Mouse (Mus musculus) liver, embryonic 15.5 days (tissue): ENCODE data around the gene Gm37240. TPM values are rescaled to one million over a fixed set of nuclear protein-coding genes. Genes with fewer than 3 reads are reported as not detected.
A peak's percentile ranks its signal among the peaks of the same experiment; 100 is the strongest.

Experiments used
- ATAC-seq: fragments of 200-750 bp; cut with Nextera tagmentation; 2 replicates; pipeline ENCODE4 v1.8.0; 2017; ENCODE audit warnings: moderate number of reproducible peaks, mild to moderate bottlenecking, moderate library complexity; ENCODE audit not compliant: insufficient read depth
- H3K27ac ChIP-seq: fragments of 300-500 bp; sonication (generic); replicated peaks from 2 replicates; pipeline ENCODE4 v1.5.1; 2015; ENCODE audit warnings: mild to moderate bottlenecking, inconsistent platforms
- H3K27me3 ChIP-seq: fragments of 300-500 bp; sonication (generic); 2 replicates; pipeline ENCODE4 v1.6.1; 2015; ENCODE audit warnings: mild to moderate bottlenecking, inconsistent platforms
- H3K36me3 ChIP-seq: fragments of 300-500 bp; sonication (generic); replicated peaks from 2 replicates; pipeline ENCODE4 v1.6.1; 2015; ENCODE audit warnings: moderate library complexity, mild to moderate bottlenecking, inconsistent platforms
- H3K4me1 ChIP-seq: fragments of 300-500 bp; sonication (generic); replicated peaks from 2 replicates; pipeline ENCODE4 v1.6.1; 2015; ENCODE audit warnings: inconsistent platforms
- H3K4me2 ChIP-seq: fragments of 300-500 bp; sonication (generic); 2 replicates; pipeline ENCODE4 v1.6.1; 2015; ENCODE audit warnings: moderate library complexity, mild to moderate bottlenecking, inconsistent platforms
- H3K4me3 ChIP-seq: fragments of 300-500 bp; sonication (generic); replicated peaks from 2 replicates; pipeline ENCODE4 v1.5.1; 2015; ENCODE audit warnings: mild to moderate bottlenecking, inconsistent platforms
- H3K9ac ChIP-seq: fragments of 300-500 bp; sonication (generic); 2 replicates; pipeline ENCODE4 v1.6.1; 2015; ENCODE audit warnings: moderate library complexity, mild to moderate bottlenecking, inconsistent platforms
- H3K9me3 ChIP-seq: fragments of 300-500 bp; sonication (generic); replicated peaks from 2 replicates; pipeline ENCODE4 v1.6.1; 2016; ENCODE audit warnings: inconsistent platforms
- WGBS: fragments of 180-500 bp; shearing (Covaris S2); methylation state at CpG from one replicate; pipeline ENCODE4 v1.1.7; 2015; ENCODE audit warnings: mixed read lengths; ENCODE audit not compliant: insufficient replicate concordance; 5-methylcytosine and 5-hydroxymethylcytosine counted together
- polyA plus RNA-seq: library from polyadenylated mRNA; unstranded; fragments of >200 nt; fragmentation: Nextera tagmentation; extraction: Ambion mirVana; gene quantifications from 2 replicates; pipeline ENCODE4 v1.2.1, GENCODE M21; 2015

The Gm37240 gene
- polyA plus RNA-seq, 1 experiment from 2014 or later, result 0.24 TPM

DNA sequence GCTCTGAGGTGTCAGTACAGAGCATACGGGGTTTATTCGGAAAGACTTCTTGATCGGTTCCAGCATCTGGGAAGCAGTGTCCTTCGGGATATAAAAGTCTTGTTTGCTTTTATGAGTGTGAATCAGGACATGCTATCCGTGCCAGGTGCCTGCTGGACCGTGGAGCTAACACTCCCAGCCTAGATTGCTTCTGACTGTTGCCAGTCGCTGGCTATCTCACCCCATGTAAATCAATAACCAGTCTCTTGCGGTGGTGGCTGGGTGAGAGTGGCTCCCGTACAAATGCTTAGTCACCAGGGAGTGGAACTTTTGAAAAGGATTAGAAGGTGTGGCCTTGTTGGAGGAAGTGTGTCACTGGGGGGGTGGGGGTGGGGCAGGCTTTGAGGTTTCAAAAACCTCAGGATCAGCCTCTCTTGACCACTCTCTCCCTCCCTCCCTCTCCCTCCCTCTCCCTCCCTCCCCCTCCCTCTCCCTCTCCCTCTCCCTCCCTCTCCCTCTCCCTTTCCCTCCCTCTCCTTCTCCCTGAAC is 1277.1 kb downstream of the Gm37240 start:
- no peak for ATAC-seq
- no peak overlapping the region for H3K4me2 ChIP-seq
- no peaks in the 10 kb centered on the region for H3K9me3 ChIP-seq
- no peak overlapping the region for H3K4me3 ChIP-seq
- H3K36me3 ChIP-seq, result no peaks in the 10 kb centered on the region
- H3K27ac ChIP-seq, result no peak overlapping the region
- no peak overlapping the region for H3K9ac ChIP-seq
- no peaks in the 10 kb centered on the region for H3K27me3 ChIP-seq
- WGBS, result 65% methylated on average over 9 of the region's 9 CpGs
- no peaks in the 10 kb centered on the region for H3K4me1 ChIP-seq

DNA sequence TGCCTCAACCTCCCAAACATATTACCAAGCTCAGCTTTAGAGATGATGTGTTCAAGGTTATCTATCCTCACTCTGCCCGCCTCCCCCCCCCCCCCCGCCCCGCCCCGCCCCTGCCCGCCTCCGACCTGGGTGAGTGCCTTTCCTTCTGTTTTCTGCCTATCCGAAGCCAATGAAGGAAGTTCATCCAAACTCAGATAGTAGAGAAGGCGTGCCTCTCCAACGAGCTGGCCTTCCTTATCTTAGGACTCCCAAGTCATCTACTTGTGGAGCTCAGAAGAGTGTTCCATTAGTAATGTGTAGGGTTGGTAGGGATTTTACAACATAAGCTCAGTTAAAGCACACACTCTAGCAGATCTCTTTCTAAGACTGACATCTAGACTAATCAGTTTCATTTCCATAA is 1284.1 kb downstream of the Gm37240 start:
- H3K9me3 ChIP-seq, result no peaks in the 10 kb centered on the region
- H3K4me3 ChIP-seq, result no peak overlapping the region
- no peak overlapping the region for H3K4me2 ChIP-seq
- no peak for ATAC-seq
- H3K36me3 ChIP-seq, result no peaks in the 10 kb centered on the region
- H3K27me3 ChIP-seq, result no peaks in the 10 kb centered on the region
- WGBS, result 42% methylated on average over 9 of the region's 9 CpGs
- H3K4me1 ChIP-seq, result peaks cover 13% of the 10 kb centered on the region
- H3K27ac ChIP-seq, result no peak overlapping the region
- H3K9ac ChIP-seq, result no peak overlapping the region

DNA sequence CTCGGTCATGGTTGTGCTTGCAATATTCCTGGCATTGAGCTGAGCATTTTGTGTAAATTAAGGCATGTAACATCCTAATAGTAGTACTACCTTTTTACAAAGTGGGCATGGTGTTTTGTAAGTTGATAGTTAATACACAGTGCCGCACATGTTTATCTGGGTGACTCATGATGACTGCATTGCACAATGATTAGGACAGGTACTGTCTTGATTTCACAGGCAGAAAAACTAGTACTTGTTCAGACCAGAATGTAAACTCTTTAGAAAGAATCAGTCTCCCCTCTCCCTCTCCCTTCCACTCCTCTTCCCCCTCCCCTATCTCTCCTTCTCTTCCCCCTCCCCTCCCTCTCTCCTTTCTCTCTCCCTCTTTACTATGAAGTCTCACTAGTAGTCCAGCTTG is 1284.6 kb downstream of the Gm37240 start:
- no peak overlapping the region for H3K4me2 ChIP-seq
- 56% methylated on average over 2 of the region's 2 CpGs for WGBS
- H3K9ac ChIP-seq, result no peak overlapping the region
- H3K27me3 ChIP-seq, result no peaks in the 10 kb centered on the region
- no peaks in the 10 kb centered on the region for H3K9me3 ChIP-seq
- H3K36me3 ChIP-seq, result no peaks in the 10 kb centered on the region
- ATAC-seq, result no peak
- no peak overlapping the region for H3K4me3 ChIP-seq
- peaks cover 13% of the 10 kb centered on the region for H3K4me1 ChIP-seq
- H3K27ac ChIP-seq, result no peak overlapping the region

DNA sequence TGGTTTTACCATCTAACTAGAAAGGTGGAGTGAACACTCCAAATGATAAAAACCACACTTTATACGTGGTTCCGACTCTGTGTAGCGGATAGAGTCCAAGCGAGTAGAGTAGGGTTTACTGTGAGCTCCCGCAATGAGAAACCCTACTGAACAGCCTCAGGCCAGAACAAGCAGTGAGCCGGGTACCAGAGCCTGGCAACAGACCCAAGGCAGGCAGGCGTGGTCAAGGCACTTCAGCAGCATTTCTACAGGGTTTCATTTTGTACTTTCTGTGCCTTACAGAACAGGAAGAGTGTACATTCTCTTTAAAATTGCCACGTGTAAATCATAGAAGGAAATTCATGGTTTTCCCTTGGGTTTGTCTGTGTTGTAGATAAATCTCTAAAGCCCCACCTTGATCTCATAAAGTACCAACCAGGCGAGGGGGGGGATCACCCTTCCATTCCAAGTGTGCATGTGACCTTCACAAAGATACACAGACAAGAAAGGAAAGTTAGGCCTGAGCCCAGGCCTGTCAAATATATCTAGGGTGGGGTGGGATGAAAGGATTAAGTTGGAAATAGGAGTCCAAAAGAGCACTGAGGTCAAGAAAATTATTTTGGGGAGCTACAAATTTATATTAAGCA is 1285.3 kb downstream of the Gm37240 start:
- Histone ChIP-seq H3K36me3 (no peaks in the 10 kb centered on the region), H3K27me3 (peaks cover 5% of the 10 kb centered on the region), H3K4me3 (no peak overlapping the region), H3K9me3 (no peaks in the 10 kb centered on the region), H3K4me2 (no peak overlapping the region), H3K4me1 (peaks cover 13% of the 10 kb centered on the region), H3K9ac (no peak overlapping the region), H3K27ac (no peak overlapping the region)
- WGBS, result 62% methylated on average over 9 of the region's 9 CpGs
- no peak for ATAC-seq

DNA sequence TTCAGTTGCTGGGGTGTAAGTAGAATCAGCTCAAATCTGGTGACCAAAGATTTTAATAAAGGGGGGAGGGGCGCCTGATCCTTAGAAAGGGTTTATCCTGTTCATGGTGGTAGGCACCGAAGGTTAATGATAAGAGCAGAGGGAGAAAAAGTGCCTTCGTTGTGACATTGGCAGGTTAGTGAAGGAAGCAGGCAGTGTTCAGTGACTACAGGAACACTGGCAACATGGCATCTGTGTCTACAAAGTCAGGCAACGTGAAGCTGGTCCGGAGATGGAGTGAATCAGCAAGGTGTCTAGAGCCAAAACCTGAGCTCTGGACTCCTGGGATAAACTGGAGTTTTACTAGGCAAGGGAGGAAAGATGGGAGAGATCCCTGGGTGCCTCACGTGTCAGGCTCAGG is 1288.6 kb downstream of the Gm37240 start:
- Histone ChIP-seq H3K27me3 (peaks cover 30% of the 10 kb centered on the region), H3K4me3 (no peak overlapping the region), H3K36me3 (no peaks in the 10 kb centered on the region), H3K4me1 (peaks cover 10% of the 10 kb centered on the region), H3K4me2 (no peak overlapping the region), H3K9ac (no peak overlapping the region), H3K9me3 (no peaks in the 10 kb centered on the region), H3K27ac (no peak overlapping the region)
- ATAC-seq, result no peak
- WGBS, result 48% methylated on average over 6 of the region's 6 CpGs

DNA sequence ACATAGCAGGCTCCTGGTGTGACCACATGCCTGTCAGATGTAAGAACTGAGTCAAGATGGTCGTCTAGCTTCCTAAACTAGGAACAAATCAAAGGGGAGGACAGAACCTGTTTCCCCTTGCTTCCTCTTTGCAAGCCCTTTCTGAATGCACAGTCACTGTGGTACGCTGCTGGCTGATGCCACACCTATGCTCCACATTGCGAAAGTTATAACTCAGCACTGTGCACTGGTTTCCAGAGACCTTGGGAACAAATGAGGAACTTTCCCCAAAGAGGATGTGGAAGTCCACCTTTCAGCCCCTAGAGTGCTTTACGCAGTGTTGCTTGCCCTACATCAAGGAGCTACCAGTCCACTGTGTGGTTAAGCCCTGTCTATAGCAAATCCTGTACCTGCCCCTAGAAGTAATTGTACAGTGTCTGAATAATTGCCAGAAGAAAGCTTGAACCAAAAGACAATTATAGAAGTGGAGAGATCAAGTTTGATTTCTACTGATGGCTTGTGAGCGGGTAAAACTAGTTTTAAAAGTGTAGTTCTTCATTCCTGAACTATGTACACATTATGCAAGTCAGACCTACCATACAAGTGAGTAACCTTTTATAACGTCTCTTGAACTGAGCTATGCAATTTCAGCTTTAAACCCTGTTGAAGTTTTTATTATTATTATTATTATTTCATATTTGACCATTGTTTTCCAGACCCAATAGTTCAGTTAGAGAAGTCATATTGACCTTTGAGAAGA is 1289.2 kb downstream of the Gm37240 start:
- no peak for ATAC-seq
- 37% methylated on average over 6 of the region's 6 CpGs for WGBS

DNA sequence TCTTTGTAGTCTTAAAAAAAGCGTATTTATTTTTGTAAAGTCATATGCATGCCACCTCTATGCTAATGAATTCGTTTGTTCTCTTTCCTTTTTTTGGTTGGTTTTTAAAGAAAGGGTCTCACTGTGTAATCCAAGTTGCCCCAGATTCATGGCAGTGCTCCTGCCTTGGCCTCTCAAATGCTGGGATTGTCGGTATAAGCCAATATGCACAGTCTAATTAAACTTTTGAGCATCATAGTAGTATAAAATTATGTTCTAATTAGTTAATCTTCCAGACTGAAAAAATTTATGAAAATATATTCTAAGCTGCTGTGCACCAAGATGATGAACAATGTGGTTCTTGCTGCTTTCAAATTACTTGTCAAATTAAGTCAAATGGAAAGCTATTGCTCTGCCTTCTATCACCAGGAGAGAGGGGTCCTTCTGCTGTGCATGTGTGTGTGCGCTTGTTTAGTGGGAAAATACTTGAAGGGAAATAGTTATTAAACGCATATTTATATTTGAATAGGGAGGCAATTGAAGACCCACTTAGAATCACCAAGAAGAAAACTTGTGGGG is 1291.6 kb downstream of the Gm37240 start:
- peak overlapping the region; percentile 44; the same call in 1 of the 2 replicates for H3K4me3 ChIP-seq

More for the DNA sequence above, 1289.2 kb downstream of the Gm37240 start:
- Histone ChIP-seq H3K36me3 (no peaks in the 10 kb centered on the region), H3K27me3 (peaks cover 35% of the 10 kb centered on the region), H3K9ac (no peak overlapping the region), H3K27ac (no peak overlapping the region), H3K9me3 (no peaks in the 10 kb centered on the region), H3K4me3 (no peak overlapping the region), H3K4me1 (peaks cover 4% of the 10 kb centered on the region), H3K4me2 (no peak overlapping the region)

DNA sequence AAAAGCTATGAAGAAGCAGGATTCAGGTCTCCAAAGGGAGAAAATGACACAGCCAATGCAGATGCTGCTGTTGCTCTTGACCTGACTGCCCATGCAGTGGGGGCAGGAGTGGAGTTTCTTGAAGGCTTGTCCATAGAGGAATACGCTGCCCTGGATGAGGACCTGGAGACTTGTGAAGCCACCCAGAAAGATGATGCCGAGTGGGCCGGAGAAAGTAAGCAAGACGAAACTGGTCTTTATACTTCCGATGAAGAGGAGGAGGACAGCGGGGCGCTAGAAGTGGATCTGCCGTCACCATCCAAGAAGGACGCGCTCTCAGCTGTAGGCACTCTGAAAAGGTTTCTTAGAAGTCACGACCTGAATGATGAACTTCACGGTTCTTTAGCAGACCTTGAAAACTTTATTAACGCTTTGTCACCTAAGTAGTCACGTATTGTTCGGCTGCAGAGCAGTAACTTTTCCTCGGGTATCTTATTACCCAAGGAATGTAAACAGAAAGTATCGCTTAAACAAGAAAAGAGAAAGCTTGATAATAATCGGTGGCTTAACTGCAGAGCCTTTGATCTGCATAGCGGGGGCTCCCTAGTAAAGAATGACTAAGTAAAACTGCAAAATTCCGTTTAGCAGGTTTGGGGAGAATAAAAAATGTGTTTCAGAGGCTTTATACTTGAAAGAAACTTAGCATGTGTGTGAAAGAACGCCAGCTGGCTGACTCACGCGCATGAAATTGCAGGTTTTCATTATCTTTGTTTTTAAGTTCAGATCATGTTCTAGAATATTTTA is 1292.2 kb downstream of the Gm37240 start:
- Histone ChIP-seq H3K9ac (no peak overlapping the region), H3K27me3 (peaks cover 47% of the 10 kb centered on the region), H3K4me1 (no peaks in the 10 kb centered on the region), H3K9me3 (no peaks in the 10 kb centered on the region), H3K4me2 (peak overlapping the region; percentile 62), H3K27ac (no peak overlapping the region), H3K36me3 (no peaks in the 10 kb centered on the region), H3K4me3 (peak overlapping the region; percentile 44)
- no peak for ATAC-seq
- 5% methylated on average over 23 of the region's 23 CpGs for WGBS

More for the DNA sequence above, 1291.6 kb downstream of the Gm37240 start:
- Histone ChIP-seq H3K27me3 (peaks cover 47% of the 10 kb centered on the region), H3K9me3 (no peaks in the 10 kb centered on the region), H3K9ac (no peak overlapping the region), H3K4me2 (peak overlapping the region; percentile 62), H3K4me1 (no peaks in the 10 kb centered on the region), H3K36me3 (no peaks in the 10 kb centered on the region), H3K27ac (no peak overlapping the region)
- no peak for ATAC-seq
- WGBS, result 30% methylated on average over 5 of the region's 5 CpGs

DNA sequence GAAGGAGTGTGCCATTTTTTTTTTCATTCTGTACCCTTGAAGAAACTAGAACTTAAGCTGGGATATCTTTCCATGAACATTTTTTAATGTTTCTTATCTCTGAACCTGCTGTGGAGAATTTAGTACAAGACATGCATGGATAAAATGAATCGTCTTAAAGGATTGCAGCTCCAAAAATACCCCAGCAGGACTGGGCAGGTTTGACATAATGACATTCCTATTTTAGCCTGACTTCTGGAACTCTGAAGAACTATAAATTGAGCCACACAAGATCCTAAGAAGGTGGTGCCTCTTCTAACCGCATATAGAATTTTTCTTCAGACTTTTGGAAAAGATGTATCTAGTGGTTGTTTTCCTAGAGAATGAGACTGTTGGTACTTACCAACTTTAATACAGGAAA is 1294.0 kb downstream of the Gm37240 start, which contains the start of gene Tigd4:
Gene Tigd4, plus strand, starts transcription at position 301 of the 400 bp plus-strand sequence.
- WGBS, result 73% methylated on average over 2 of the region's 2 CpGs
- peaks cover 47% of the 10 kb centered on the region for H3K27me3 ChIP-seq
- H3K9me3 ChIP-seq, result no peaks in the 10 kb centered on the region
- no peak within 1 kb of the TSS for H3K27ac ChIP-seq
- no peak within 1 kb of the TSS for H3K9ac ChIP-seq
- H3K36me3 ChIP-seq, result no peaks in the 10 kb centered on the region
- H3K4me2 ChIP-seq, result no peak within 1 kb of the TSS
- no peaks in the 10 kb centered on the region for H3K4me1 ChIP-seq
- H3K4me3 ChIP-seq, result no peak within 1 kb of the TSS
- ATAC-seq, result no peak

DNA sequence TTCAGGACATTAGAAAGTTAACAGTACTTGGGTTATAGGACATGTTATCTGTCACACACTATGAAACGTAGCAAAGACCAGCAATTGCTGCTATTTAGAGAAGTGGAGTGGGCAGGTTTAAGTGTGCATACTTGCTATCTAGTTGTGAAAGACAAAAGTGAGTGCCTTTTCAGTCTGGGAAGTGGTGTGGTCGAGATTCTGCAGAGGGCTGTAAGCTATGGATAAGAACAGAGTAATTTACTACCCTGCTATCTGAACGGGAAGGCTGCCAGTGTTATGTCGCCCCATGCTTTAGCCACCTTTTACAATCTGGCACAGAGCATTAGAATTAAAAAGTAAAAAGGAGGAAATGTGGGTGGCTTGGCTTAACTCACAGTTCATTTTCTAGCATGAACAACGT is 1300.6 kb downstream of the Gm37240 start:
- Histone ChIP-seq H3K27me3 (peaks cover 22% of the 10 kb centered on the region), H3K36me3 (no peaks in the 10 kb centered on the region), H3K9me3 (no peaks in the 10 kb centered on the region), H3K4me3 (no peak overlapping the region), H3K9ac (no peak overlapping the region), H3K4me2 (no peak overlapping the region), H3K27ac (no peak overlapping the region), H3K4me1 (peaks cover 12% of the 10 kb centered on the region)
- ATAC-seq, result no peak
- 15% methylated on average over 5 of the region's 5 CpGs for WGBS

DNA sequence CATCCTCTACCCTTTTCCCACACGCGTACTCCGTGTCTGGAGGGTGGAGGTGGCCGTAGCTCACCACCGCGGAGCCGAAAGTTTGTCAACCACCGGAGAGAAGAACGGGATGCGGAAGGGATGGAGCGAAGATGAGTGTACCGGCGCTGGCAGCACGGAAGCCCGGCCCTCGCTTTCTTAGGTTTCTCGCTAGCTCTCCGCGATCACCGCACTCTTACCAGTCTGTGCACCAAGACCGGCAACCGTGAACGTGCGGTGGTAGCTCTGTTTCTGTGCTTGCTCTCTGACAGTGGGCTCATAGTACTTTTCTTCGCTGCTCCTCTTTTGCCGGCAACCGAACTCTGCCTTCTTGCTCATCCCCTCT is 1304.4 kb downstream of the Gm37240 start:
- no peak overlapping the region for H3K27ac ChIP-seq
- peaks cover 16% of the 10 kb centered on the region for H3K27me3 ChIP-seq
- peak overlapping the region; percentile 86 for H3K4me2 ChIP-seq
- no peak; the same call in 1 of the 2 replicates for ATAC-seq
- H3K4me3 ChIP-seq, result peak overlapping the region; percentile 80
- WGBS, result under 1% methylated on average over 27 of the region's 27 CpGs
- H3K9ac ChIP-seq, result peak overlapping the region; percentile 65
- no peaks in the 10 kb centered on the region for H3K9me3 ChIP-seq
- no peaks in the 10 kb centered on the region for H3K36me3 ChIP-seq
- H3K4me1 ChIP-seq, result peaks cover 25% of the 10 kb centered on the region
